Mouse (Mus musculus): ENCODE measurements around the gene Llph. TPM values are rescaled to one million over a fixed set of nuclear protein-coding genes. Genes with fewer than 3 reads are reported as not detected.

Llph gene
- polyA plus RNA-seq, 1 experiment: 40.0 TPM

DNA sequence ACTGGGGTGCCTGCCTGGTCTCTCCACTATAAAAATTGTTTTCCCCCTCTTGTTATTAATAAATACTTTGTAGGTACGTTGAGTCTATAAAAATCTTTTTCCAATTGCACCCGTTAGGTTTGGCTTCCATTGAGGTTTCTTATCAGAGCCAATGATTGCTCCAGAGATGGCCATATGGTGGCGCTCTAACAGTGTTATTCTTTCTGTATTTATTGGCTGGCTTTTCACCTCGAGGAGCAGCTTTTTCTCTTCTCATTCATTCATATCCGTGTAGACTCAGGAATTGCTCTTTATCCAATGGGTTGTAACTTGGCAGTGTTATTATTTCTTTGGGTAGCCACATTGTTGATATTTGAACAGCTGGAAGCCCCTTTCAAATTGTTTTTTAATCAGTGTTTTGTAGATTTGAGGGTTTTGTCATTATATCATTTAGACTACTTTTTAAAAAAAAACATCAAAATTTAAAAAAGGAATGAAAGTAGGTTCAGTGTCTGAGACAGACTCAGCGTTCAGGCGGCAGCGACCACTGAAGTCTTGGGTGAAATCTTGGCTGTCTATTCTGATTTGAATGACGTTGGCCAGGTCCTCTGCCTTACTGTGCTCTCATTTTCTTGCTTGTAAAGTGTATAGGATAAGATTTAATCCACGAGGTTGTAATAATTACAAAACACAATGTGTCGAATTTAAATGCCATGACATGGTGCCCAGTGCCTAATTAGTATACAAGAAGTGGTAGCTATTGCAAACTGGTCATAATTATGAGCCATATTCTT, 24.2 kb downstream of the Llph start:
- no peaks in the 10 kb centered on the region for H3K79me3 ChIP-seq (ENCODE audit: low read depth)
- H3K36me3 ChIP-seq (ENCODE audit: control insufficient read depth, insufficient read depth): no peaks in the 10 kb centered on the region
- no peaks in the 10 kb centered on the region for H3K27me3 ChIP-seq (ENCODE audit: control insufficient read depth, insufficient read depth, insufficient read length)
- H3K79me2 ChIP-seq (ENCODE audit: control insufficient read depth, insufficient read depth): no peaks in the 10 kb centered on the region
- H3ac ChIP-seq (ENCODE audit: control insufficient read depth, insufficient read length, low read depth): no peak overlapping the region
- TF ChIP-seq MAX (IDR thresholded peaks at IDR 0.05): no peak
- no peak for TF ChIP-seq CTCF (IDR thresholded peaks at IDR 0.05; ENCODE audit: control insufficient read depth, insufficient read depth, insufficient read length)
- no peak for TF ChIP-seq USF1 (IDR thresholded peaks at IDR 0.05; ENCODE audit: low read depth)
- no peak overlapping the region for H3K4me3 ChIP-seq (ENCODE audit: insufficient read depth, poor library complexity, severe bottlenecking)

DNA sequence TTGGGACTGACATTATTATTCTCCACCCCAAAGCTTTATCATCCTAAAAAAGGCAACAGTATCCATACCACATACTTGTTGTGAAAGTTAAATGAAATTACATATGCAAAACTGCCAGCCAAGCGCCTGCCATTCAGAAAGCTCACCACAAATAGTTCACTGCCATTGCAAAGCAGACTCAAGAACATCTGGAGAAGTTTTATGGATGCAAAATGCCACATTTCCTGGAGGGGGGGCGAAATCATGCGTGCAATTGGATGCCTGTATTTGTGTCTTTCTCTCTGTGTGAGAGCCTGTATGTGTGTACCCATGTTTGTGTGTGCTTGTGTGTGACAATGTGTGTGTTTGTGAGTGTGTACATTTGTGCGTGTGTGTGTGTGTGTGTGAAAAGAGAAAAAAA, 24.9 kb downstream of the Llph start:
- TF ChIP-seq CEBPB (IDR thresholded peaks at IDR 0.05; ENCODE audit: low read depth) (no peak), MAX (IDR thresholded peaks at IDR 0.05) (no peak), MYOD1 (IDR thresholded peaks at IDR 0.05; ENCODE audit: control insufficient read depth, insufficient read length, low read depth) (no peak), USF1 (IDR thresholded peaks at IDR 0.05; ENCODE audit: low read depth) (no peak), FOSL1 (IDR thresholded peaks at IDR 0.05; ENCODE audit: insufficient read depth, low read length, poor library complexity, severe bottlenecking) (no peak), CTCF (IDR thresholded peaks at IDR 0.05; ENCODE audit: control insufficient read depth, insufficient read depth, insufficient read length) (no peak), MYOG (IDR thresholded peaks at IDR 0.05; ENCODE audit: control insufficient read depth, extremely low read depth, insufficient read length) (no peak)
- no peak overlapping the region for H3K4me3 ChIP-seq (ENCODE audit: insufficient read depth, poor library complexity, severe bottlenecking)
- no peaks in the 10 kb centered on the region for H3K27me3 ChIP-seq (ENCODE audit: control insufficient read depth, insufficient read depth, insufficient read length)
- H3K79me2 ChIP-seq (ENCODE audit: control insufficient read depth, insufficient read depth): no peaks in the 10 kb centered on the region
- no peaks in the 10 kb centered on the region for H3K36me3 ChIP-seq (ENCODE audit: control insufficient read depth, insufficient read depth)
- H3K79me3 ChIP-seq (ENCODE audit: low read depth): no peaks in the 10 kb centered on the region
- H3ac ChIP-seq (ENCODE audit: control insufficient read depth, insufficient read length, low read depth): no peak overlapping the region

DNA sequence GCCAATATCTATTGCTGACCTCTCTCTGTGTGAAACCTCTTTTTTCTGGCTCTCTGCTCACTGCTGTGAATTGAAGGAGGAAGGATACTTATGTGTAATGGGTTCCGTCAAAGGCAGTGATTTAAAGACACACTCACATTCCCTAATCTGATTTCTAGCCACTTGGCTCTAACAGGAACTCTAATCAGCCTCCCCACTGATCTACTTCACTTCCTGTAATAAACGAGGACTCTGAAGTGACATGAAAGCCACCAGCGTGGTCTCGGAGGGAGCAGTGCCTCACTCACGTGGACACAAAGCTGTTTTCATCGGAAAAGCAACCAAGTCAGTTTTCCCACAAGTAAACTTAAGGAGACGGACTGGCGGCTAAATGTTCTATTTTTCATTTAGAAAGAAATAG, 25.9 kb downstream of the Llph start:
- Histone ChIP-seq H3K27me3 (ENCODE audit: control insufficient read depth, insufficient read depth, insufficient read length) (no peaks in the 10 kb centered on the region), H3K36me3 (ENCODE audit: control insufficient read depth, insufficient read depth) (no peaks in the 10 kb centered on the region), H3K4me3 (ENCODE audit: insufficient read depth, poor library complexity, severe bottlenecking) (no peak overlapping the region), H3K79me3 (ENCODE audit: low read depth) (no peaks in the 10 kb centered on the region), H3K79me2 (ENCODE audit: control insufficient read depth, insufficient read depth) (no peaks in the 10 kb centered on the region), H3ac (ENCODE audit: control insufficient read depth, insufficient read length, low read depth) (no peak overlapping the region)
- no peak for TF ChIP-seq FOSL1 (IDR thresholded peaks at IDR 0.05; ENCODE audit: insufficient read depth, low read length, poor library complexity, severe bottlenecking)
- no peak for TF ChIP-seq MAX (IDR thresholded peaks at IDR 0.05)

DNA sequence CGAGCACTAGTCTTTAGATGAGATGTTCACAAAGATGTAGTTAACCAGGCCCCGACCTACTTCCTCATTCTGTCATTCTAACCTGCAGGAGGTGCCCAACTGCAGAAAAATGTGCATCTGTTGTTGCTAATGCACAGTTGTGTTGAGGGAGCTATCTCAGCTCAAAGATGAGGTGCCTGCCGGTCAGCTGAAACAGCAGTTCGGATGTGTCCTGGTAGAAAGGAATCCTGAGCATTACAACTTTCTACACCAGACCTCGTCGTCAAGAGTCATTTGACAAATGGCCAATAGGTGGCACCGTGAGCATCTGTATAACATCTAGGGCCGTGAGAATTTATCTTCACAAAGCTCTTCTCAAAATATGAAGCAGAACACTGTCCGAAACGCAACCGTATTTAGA, 30.4 kb downstream of the Llph start:
- Histone ChIP-seq H3K79me3 (ENCODE audit: low read depth) (no peaks in the 10 kb centered on the region), H3K27me3 (ENCODE audit: control insufficient read depth, insufficient read depth, insufficient read length) (no peaks in the 10 kb centered on the region), H3K36me3 (ENCODE audit: control insufficient read depth, insufficient read depth) (no peaks in the 10 kb centered on the region), H3K4me3 (ENCODE audit: insufficient read depth, poor library complexity, severe bottlenecking) (no peak overlapping the region), H3K79me2 (ENCODE audit: control insufficient read depth, insufficient read depth) (no peaks in the 10 kb centered on the region), H3ac (ENCODE audit: control insufficient read depth, insufficient read length, low read depth) (no peak overlapping the region)
- TF ChIP-seq MYOG (IDR thresholded peaks at IDR 0.05; ENCODE audit: control insufficient read depth, extremely low read depth, insufficient read length): no peak
- TF ChIP-seq USF1 (IDR thresholded peaks at IDR 0.05; ENCODE audit: low read depth): no peak
- no peak for TF ChIP-seq FOSL1 (IDR thresholded peaks at IDR 0.05; ENCODE audit: insufficient read depth, low read length, poor library complexity, severe bottlenecking)

DNA sequence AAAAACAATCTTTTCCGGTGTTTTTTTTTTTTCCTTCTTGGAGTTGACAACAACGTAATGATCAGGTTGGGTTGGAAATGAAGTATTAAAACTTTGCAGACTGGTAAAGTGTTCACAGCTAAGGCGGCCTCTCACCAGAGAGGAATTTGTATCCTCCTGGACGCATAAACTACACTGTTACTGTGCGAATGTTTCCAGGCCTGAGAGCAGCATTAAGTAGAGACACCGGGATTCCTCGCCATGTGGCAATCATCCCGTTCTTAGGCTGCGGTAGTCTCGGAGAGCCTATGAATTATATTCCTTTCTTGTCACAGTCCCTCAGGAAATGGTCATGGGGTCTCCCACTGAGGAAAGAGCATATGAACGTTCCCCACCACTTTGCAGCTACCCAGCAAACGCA, 40.9 kb downstream of the Llph start:
- no peaks in the 10 kb centered on the region for H3K79me2 ChIP-seq (ENCODE audit: control insufficient read depth, insufficient read depth)
- TF ChIP-seq CTCF (IDR thresholded peaks at IDR 0.05; ENCODE audit: control insufficient read depth, insufficient read depth, insufficient read length) (no peak), MYOD1 (IDR thresholded peaks at IDR 0.05; ENCODE audit: control insufficient read depth, insufficient read length, low read depth) (no peak), CEBPB (IDR thresholded peaks at IDR 0.05; ENCODE audit: low read depth) (no peak), FOSL1 (IDR thresholded peaks at IDR 0.05; ENCODE audit: insufficient read depth, low read length, poor library complexity, severe bottlenecking) (no peak), MAX (IDR thresholded peaks at IDR 0.05) (no peak), USF1 (IDR thresholded peaks at IDR 0.05; ENCODE audit: low read depth) (no peak), MYOG (IDR thresholded peaks at IDR 0.05; ENCODE audit: control insufficient read depth, extremely low read depth, insufficient read length) (no peak)
- H3K36me3 ChIP-seq (ENCODE audit: control insufficient read depth, insufficient read depth): no peaks in the 10 kb centered on the region
- no peak overlapping the region for H3K4me3 ChIP-seq (ENCODE audit: insufficient read depth, poor library complexity, severe bottlenecking)
- H3ac ChIP-seq (ENCODE audit: control insufficient read depth, insufficient read length, low read depth): no peak overlapping the region
- peaks cover 7% of the 10 kb centered on the region for H3K27me3 ChIP-seq (ENCODE audit: control insufficient read depth, insufficient read depth, insufficient read length)
- no peaks in the 10 kb centered on the region for H3K79me3 ChIP-seq (ENCODE audit: low read depth)

DNA sequence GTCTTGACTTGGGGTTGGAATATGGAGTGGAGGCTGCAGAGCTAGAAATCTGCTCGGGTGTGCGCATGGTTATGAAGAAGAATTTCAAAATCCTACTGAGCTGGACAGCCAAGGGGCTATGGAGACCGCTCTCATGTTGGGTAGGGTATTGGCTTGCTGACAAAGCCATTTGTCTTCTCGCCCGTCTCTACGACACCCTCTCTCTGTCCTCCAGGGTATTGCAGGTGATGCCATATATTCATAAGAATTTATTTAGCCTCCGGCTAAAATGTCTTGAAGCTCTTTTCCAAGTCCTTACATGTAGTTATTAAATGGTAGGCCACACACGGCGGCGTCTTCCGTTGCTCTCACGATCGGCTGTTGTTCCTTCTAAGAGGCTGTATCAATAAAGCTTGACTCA, 43.1 kb downstream of the Llph start:
- no peak for TF ChIP-seq CEBPB (IDR thresholded peaks at IDR 0.05; ENCODE audit: low read depth)
- TF ChIP-seq MAX (IDR thresholded peaks at IDR 0.05): no peak
- TF ChIP-seq MYOG (IDR thresholded peaks at IDR 0.05; ENCODE audit: control insufficient read depth, extremely low read depth, insufficient read length): no peak
- TF ChIP-seq CTCF (IDR thresholded peaks at IDR 0.05; ENCODE audit: control insufficient read depth, insufficient read depth, insufficient read length): no peak
- no peak for TF ChIP-seq FOSL1 (IDR thresholded peaks at IDR 0.05; ENCODE audit: insufficient read depth, low read length, poor library complexity, severe bottlenecking)
- no peak for TF ChIP-seq MYOD1 (IDR thresholded peaks at IDR 0.05; ENCODE audit: control insufficient read depth, insufficient read length, low read depth)
- TF ChIP-seq USF1 (IDR thresholded peaks at IDR 0.05; ENCODE audit: low read depth): no peak
- no peaks in the 10 kb centered on the region for H3K79me2 ChIP-seq (ENCODE audit: control insufficient read depth, insufficient read depth)
- H3K27me3 ChIP-seq (ENCODE audit: control insufficient read depth, insufficient read depth, insufficient read length): peaks cover 4% of the 10 kb centered on the region
- no peak overlapping the region for H3K4me3 ChIP-seq (ENCODE audit: insufficient read depth, poor library complexity, severe bottlenecking)
- H3K79me3 ChIP-seq (ENCODE audit: low read depth): no peaks in the 10 kb centered on the region
- no peak overlapping the region for H3ac ChIP-seq (ENCODE audit: control insufficient read depth, insufficient read length, low read depth)
- no peaks in the 10 kb centered on the region for H3K36me3 ChIP-seq (ENCODE audit: control insufficient read depth, insufficient read depth)
